Mouse (Mus musculus) heart, adult 9 months (tissue): Measurements from ENCODE around the gene Herc1.
"Not testable (repeated sequence)": the region's sequence is repeated elsewhere in the genome, so short reads cannot be mapped to it uniquely, and the experiment has no call there.

ENCODE experiments used
- DNase-seq, 2 experiments: peaks; one replicate each; pipeline ENCODE4 v3.0.0; 2022; ENCODE audit warnings: low spot score in 2 of 2

Gene Herc1

DNA sequence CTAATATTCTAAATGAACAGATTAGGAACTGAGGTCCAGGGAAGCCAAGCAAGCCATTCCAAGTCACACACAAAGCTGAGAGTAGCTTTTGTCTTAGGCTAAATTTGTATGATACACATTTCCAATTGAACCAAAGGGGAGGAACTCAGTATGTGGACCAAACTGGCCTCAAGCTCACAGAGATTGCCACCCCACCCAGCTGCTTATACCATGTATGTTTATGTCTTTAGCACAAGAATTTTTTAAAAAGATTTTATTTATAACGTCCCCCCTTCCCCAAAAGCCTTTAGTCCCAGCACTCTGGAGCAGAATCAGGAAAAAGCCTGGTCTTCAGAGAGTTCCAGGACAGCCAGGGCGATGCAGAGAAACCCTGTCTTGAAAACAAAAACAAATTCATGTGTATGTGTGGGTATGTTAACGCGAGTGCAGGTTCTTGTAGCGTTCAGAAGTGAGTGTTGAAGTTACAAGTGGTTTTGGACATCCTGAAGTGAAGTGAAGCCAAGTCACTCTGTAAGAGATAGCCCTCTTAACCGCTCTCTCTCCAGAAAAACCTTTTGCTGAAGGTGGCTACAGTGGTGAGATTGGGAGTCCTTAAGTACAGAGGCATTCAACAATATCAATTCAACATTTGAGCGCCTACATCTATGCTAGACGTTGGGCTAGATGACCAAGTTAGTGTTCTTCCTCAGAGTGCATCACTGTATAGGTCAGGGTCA lies 948 bp upstream of the Herc1 start:
- no peak for DNase-seq

GRCm38 (mm10) chr9:66350788-66351430 lies 659 bp downstream of the Herc1 start:
- DNase-seq: no peak

DNA sequence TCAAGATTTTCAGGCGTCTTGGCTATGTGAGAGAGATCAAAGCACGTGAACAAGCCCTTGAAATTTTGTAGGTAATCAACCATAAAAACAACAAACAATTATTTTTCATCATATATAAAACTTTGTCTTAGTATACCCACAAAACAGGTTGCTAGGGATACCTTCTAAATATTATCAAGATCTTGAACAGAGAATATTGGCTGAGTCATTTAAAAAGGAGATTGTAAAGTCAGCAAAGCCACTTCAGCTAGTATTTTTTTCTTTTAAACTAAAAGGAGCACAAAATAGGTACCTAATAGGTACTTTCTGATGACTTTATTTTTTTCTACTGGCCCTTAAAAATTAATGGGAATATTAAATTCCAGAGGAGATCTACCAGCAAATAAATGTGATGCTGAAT lies 2.5 kb downstream of the Herc1 start:
- DNase-seq: no peak

DNA sequence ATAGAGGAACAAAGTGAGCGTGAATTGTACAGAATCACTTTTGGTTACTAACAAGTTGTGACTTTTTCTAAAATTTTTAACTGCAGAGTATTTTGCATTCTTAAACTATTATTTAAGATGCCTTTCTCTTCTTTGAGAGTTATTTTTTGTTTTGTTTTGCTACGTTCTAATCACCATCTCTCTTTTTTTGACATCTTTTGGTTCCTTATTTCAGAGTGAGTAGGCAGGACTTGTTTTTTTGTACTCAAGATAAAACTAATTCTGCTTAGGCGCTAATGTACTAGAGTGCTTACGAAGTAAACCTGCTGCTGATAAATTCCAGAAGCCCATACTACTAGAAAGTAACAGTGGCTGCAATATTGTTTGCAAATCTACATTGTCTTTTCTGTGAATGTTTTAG lies 8.9 kb downstream of the Herc1 start:
- no peak for DNase-seq

DNA sequence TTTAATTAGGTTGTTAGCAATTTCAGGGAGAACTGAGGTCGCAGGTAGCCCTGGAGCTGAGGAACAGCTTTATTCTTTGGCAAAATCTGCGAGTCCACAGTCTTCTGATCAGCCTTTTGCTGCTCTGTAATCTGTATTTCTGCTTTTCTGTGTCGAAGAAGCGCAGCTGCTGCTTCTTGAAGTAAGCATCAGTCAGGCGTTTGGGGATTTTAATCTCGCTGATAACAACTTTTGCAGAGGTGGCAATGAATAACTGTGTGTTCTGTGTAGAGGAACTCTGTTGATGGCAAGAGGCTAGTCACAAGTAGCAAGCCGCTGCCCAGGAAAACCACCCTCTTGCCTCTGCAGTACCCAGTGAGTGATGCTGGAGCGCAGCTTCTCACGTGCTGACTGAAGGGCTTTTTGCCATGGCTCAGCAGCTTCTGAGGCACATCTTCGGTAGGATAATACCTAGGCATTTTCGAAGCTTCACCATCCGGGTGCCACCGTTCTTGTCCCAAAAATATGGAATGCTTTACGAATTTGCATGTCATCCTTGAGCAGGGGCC lies 10.0 kb downstream of the Herc1 start:
- no peak for DNase-seq

DNA sequence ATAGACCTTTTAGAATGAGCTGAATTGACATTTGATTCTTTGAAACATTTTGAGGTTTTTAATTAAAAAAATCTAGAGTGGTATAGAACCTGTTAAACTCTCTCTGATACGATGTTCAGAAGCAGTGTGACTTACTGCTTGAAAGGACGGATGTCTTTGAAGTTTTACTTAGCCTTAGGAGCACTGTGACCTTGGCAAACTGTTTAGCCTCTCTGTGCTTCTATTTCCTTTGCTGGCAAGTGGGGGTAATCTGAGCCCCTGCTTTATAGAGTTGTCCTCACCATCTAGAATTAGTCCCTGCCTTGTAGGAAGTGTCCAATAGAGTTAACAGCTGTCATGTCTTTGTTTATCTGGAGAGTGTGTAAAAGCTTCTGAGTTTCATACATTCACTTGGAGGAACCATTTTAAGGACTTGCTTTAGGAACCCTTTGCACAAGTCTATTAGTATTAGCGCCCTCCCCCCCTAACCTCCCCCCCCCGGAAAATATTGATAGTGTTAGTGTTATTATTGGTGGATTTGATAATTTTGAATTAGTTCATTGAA lies 18.7 kb downstream of the Herc1 start:
- peak in 1 of 2 experiments; percentile 15 for DNase-seq

GRCm38 (mm10) chr9:66370334-66370733 lies 20.1 kb downstream of the Herc1 start:
- DNase-seq: no peak

DNA sequence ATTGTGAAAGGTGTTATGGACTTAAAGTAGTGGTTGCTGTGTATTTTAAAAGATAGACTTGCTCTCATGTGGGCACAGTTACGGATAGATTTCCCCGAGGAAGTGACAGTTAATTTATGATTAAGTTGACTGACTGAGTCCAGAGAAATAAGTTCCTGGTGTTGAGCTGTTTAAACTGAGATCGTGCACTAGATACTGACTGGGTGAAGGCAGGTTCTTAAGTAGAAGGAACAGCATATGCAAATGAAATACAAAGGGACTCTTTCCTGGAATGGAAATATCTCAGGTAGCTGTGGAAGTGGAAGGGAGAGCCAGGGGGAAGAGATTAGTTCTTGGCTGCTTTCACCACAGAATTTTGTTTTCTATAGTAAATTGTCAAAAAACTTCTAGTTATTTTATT lies 20.6 kb downstream of the Herc1 start:
- DNase-seq: no peak

DNA sequence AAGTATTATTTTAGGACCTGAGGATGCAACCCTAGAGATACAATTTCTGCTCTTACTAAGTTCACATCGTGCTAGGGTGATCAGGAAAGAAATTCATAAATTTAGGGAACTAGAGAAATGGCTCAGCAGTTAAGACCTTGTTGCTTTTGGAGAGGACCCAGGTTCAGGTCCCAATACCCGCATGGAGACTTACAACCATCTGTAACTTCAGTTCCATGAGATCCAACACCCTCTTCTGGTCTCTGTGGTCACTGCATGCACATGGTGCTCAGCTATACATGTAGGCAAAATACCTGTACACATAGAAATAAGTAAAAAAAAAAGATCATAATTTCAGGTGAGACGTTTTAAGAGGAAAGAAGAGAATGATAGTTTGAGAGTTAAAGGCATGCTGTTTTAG lies 23.2 kb downstream of the Herc1 start:
- DNase-seq: no peak

GRCm38 (mm10) chr9:66374495-66375478 lies 24.5 kb downstream of the Herc1 start:
- DNase-seq: no peak

DNA sequence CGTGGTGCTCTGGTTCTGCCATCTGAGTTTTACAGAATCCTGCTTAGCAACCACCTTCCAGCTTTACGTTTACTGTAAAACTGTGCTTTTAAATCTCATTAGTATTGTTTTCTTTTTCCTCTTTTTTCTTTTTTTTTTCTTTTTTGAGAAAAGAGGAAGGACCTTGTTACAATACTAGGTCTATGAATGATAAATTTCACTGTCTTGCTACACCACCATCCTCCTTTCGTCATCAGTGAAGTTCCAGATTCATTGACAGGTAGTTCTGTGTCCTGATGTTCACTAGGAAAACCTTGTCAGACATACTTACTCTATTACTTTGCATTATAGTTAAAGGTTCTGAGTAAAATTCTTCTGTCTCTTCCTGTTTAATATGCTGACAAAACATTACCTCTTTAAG lies 33.2 kb downstream of the Herc1 start:
- DNase-seq: no peak

- DNase-seq: not testable (repeated sequence)
Observed at GRCm38 (mm10) chr9:66390338-66390737, 40.1 kb downstream of the Herc1 start.

- DNase-seq: no peak
Observed at GRCm38 (mm10) chr9:66393304-66393703, 43.1 kb downstream of the Herc1 start.

DNA sequence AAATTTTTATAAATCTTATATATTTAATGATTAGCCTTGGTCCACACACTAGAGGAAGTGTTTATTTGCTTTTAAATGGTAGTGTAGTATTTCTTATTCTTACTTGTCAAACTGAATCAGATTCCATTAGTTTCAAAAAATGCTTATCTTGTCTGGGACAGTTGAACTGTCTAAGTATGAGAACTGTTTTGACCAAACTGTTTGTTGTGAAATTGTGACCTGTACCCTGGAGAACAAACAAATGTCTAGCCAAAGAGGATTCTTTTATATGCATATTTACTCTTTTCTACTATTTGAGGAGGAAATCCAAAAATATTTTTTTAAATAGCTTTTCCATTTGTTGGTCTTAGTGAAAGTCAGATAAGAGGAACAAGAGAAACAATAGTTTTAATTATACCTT lies 73.2 kb downstream of the Herc1 start:
- no peak for DNase-seq

GRCm38 (mm10) chr9:66440007-66440406 lies 89.8 kb downstream of the Herc1 start:
- DNase-seq: no peak

DNA sequence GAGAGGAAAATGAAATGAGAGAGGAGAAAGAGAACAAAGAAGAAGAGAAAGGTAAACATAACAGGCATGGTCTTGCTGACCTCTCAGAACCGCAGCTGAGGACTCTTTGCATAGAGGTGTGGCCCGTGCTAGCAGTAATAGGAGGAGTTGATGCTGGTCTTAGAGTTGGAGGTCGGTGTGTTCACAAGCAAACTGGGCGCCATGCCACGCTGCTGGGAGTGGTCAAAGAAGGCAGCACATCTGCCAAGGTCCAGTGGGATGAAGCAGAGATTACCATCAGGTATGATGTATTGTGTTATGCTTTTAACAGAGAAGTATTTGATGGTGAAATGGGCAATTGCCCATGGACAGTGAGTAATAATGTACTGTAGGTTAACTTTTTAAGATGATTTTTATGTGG lies 98.0 kb downstream of the Herc1 start:
- DNase-seq: no peak

GRCm38 (mm10) chr9:66465087-66465486 lies 114.8 kb downstream of the Herc1 start:
- DNase-seq: peak in 1 of 2 experiments; percentile 12

- no peak for DNase-seq
Observed at GRCm38 (mm10) chr9:66477785-66478184, 127.5 kb downstream of the Herc1 start.

DNA sequence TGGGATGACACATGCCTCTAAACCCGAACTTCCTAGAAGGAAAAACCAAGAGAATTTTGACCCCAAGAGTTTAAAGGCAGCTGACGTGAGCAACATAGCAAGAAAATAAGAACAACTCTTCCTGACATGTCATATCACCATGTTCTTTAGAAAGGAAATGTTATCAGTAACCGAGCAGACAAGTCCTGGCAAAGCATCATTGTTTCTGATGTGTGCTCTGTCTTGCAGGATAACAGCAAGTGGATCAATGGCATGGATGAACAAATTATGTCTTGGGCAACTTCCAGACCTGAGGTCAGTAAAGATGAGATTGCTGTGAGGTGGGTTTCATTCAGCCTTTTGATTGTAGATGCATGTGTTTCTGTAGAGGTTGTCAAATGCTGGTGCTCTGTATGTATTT lies 133.2 kb downstream of the Herc1 start:
- DNase-seq: no peak

DNA sequence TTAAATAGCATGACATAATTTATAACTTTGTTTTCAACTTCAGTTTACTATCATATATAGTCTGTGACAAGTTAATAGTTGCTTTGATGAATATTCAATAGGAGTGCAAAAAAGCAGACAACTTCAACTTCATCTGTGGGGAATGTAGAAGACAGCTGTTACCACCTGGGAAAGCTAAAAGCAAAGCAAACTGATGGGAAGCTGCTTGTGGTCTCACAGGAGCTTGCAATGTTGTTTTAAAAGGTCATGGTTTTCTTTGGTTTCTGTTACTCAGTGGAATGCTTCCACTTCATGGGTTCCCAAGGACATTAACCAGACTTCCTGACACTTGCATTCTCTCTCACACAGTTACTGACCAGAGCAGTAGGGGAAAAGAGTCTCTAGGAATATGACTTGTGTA lies 138.5 kb downstream of the Herc1 start:
- DNase-seq: no peak

GRCm38 (mm10) chr9:66492361-66492760 lies 142.1 kb downstream of the Herc1 start:
- no peak for DNase-seq

GRCm38 (mm10) chr9:66493992-66494391 lies 143.7 kb downstream of the Herc1 start:
- no peak for DNase-seq
